Mouse (Mus musculus) kidney, postnatal 0 days (tissue): ENCODE measurements at regions not wholly inside any gene's neighbourhood (a gene's known extent, or its start where the extent isn't known, plus 50 kb on each side); places are given as distances from the start of the nearest gene placed in this dataset.

Source experiments
- ATAC-seq: fragments of 200-750 bp; cut with Nextera tagmentation; replicated peaks from 2 replicates; pipeline ENCODE4 v1.8.0; 2017; ENCODE audit warnings: low read depth, moderate number of reproducible peaks, moderate TSS enrichment, moderate library complexity; ENCODE audit not compliant: low FRiP score
- DNase-seq: peaks from one replicate; pipeline ENCODE4 v3.0.0-alpha.2; 2016; ENCODE audit warnings: low spot score
- H3K27ac ChIP-seq: fragments of 300-500 bp; sonication (generic); 2 replicates; pipeline ENCODE4 v1.5.1; 2014; ENCODE audit warnings: mild to moderate bottlenecking
- H3K27me3 ChIP-seq: fragments of 300-500 bp; sonication (generic); 2 replicates; pipeline ENCODE4 v1.6.1; 2014; ENCODE audit warnings: low read length, mixed read lengths; ENCODE audit not compliant: insufficient read depth
- H3K36me3 ChIP-seq: fragments of 300-500 bp; sonication (generic); 2 replicates; pipeline ENCODE4 v1.6.1; 2014; ENCODE audit warnings: low read length, mixed read lengths; ENCODE audit not compliant: insufficient read depth
- H3K4me1 ChIP-seq: fragments of 300-500 bp; sonication (generic); replicated peaks from 2 replicates; pipeline ENCODE4 v1.6.1; 2014; ENCODE audit warnings: antibody characterized with exemption, low read length, mixed read lengths; ENCODE audit not compliant: insufficient read depth
- H3K4me2 ChIP-seq: fragments of 300-500 bp; sonication (generic); 2 replicates; pipeline ENCODE4 v1.6.1; 2014; ENCODE audit warnings: mild to moderate bottlenecking, low read length, moderate library complexity, mixed read lengths
- H3K4me3 ChIP-seq: fragments of 300-500 bp; sonication (generic); replicated peaks from 2 replicates; pipeline ENCODE4 v1.5.1; 2014; ENCODE audit warnings: low read depth, low read length
- H3K9ac ChIP-seq: fragments of 300-500 bp; sonication (generic); 2 replicates; pipeline ENCODE4 v1.6.1; 2014; ENCODE audit warnings: low read depth, low read length
- H3K9me3 ChIP-seq: fragments of 300-500 bp; sonication (generic); replicated peaks from 2 replicates; pipeline ENCODE4 v1.6.1; 2016; ENCODE audit warnings: low read length, inconsistent platforms, mixed read lengths
- CTCF ChIP-seq: IDR thresholded peaks from 2 replicates; pipeline ENCODE4 v1.5.1; 2016; ENCODE audit warnings: antibody characterized with exemption, low read depth, mild to moderate bottlenecking, moderate library complexity
- WGBS: fragments of 180-500 bp; shearing (Covaris S2); extraction: QIAGEN DNeasy Blood & Tissue Kit; methylation state at CpG from one replicate; pipeline ENCODE4 v1.1.7; 2014; 5-methylcytosine and 5-hydroxymethylcytosine counted together

GRCm38 (mm10) chr1:184138661-184139060 lies 104.6 kb upstream of the 1700056E22Rik start:
- no peak overlapping the region for H3K27ac ChIP-seq
- no peak overlapping the region for H3K4me3 ChIP-seq
- no peaks in the 10 kb centered on the region for H3K9me3 ChIP-seq
- no peak for DNase-seq
- no peaks in the 10 kb centered on the region for H3K4me1 ChIP-seq
- H3K4me2 ChIP-seq: no peak overlapping the region
- TF ChIP-seq CTCF: no peak
- no peaks in the 10 kb centered on the region for H3K27me3 ChIP-seq
- H3K36me3 ChIP-seq: no peaks in the 10 kb centered on the region
- ATAC-seq: no peak
- WGBS: 85% methylated on average over 3 of the region's 3 CpGs
- H3K9ac ChIP-seq: no peak overlapping the region

- WGBS: 84% methylated on average over 4 of the region's 4 CpGs
- no peak for TF ChIP-seq CTCF
- H3K4me2 ChIP-seq: no peak overlapping the region
- no peaks in the 10 kb centered on the region for H3K27me3 ChIP-seq
- no peaks in the 10 kb centered on the region for H3K9me3 ChIP-seq
- H3K4me1 ChIP-seq: no peaks in the 10 kb centered on the region
- no peak overlapping the region for H3K27ac ChIP-seq
- H3K4me3 ChIP-seq: no peak overlapping the region
- H3K9ac ChIP-seq: no peak overlapping the region
- H3K36me3 ChIP-seq: no peaks in the 10 kb centered on the region
- ATAC-seq (no peak), DNase-seq (no peak)
Observed at GRCm38 (mm10) chr1:184130897-184131296, 96.8 kb upstream of the 1700056E22Rik start.

DNA sequence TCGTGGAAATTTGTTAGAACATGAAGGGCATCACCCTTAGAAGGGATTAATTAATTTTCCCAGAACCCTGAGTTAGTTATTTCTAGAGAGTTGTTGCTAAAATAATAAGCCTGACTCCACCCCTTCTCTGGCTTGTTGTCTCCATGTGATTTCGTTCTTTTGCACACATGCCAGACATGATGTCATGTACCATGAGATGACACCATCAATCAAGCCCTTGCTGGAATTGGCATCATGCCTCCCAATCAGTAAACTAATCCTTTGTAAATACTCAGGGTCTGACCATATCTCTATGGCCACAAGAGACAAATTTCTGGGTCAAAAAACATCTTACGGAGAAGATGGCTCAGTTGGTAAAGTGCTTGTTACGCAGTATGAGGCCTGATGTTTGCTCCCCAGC lies 93.2 kb upstream of the 1700056E22Rik start:
- H3K9me3 ChIP-seq: no peaks in the 10 kb centered on the region
- no peaks in the 10 kb centered on the region for H3K27me3 ChIP-seq
- H3K4me1 ChIP-seq: no peaks in the 10 kb centered on the region
- H3K27ac ChIP-seq: no peak overlapping the region
- no peaks in the 10 kb centered on the region for H3K36me3 ChIP-seq
- no peak overlapping the region for H3K9ac ChIP-seq
- DNase-seq (no peak), ATAC-seq (no peak)
- H3K4me2 ChIP-seq: no peak overlapping the region
- H3K4me3 ChIP-seq: no peak overlapping the region
- no peak for TF ChIP-seq CTCF
- 73% methylated on average over 4 of the region's 4 CpGs for WGBS

GRCm38 (mm10) chr1:184126909-184127308 lies 92.8 kb upstream of the 1700056E22Rik start:
- no peak for DNase-seq
- WGBS: 74% methylated on average over 3 of the region's 3 CpGs

More at GRCm38 (mm10) chr1:184126909-184127308, 92.8 kb upstream of the 1700056E22Rik start:
- Histone ChIP-seq H3K4me3 (no peak overlapping the region), H3K9me3 (no peaks in the 10 kb centered on the region), H3K4me2 (no peak overlapping the region), H3K27ac (no peak overlapping the region), H3K27me3 (no peaks in the 10 kb centered on the region), H3K4me1 (no peaks in the 10 kb centered on the region), H3K36me3 (no peaks in the 10 kb centered on the region), H3K9ac (no peak overlapping the region)
- TF ChIP-seq CTCF: no peak
- ATAC-seq: no peak
